Mouse (Mus musculus): Measurements from ENCODE around the gene Pdcd1lg2. TPM values are rescaled to one million over a fixed set of nuclear protein-coding genes. Genes with fewer than 3 reads are reported as not detected.

Gene Pdcd1lg2
- polyA plus RNA-seq, 1 experiment, result 4.7 TPM

- no peak for DNase-seq
- Histone ChIP-seq H3K4me1 (replicated peaks; ENCODE audit: control insufficient read depth, insufficient read depth, low read length) (peaks cover 14% of the 10 kb centered on the region), H3K4me3 (ENCODE audit: control insufficient read depth, insufficient read depth, low read length) (no peak overlapping the region), H3K27me3 (ENCODE audit: control insufficient read depth, insufficient read depth, low read length) (no peaks in the 10 kb centered on the region), H3K27ac (ENCODE audit: control insufficient read depth, insufficient read depth, low read length) (no peak overlapping the region), H3K36me3 (ENCODE audit: control insufficient read depth, insufficient read depth, low read length) (no peaks in the 10 kb centered on the region)
- TF ChIP-seq CTCF (IDR thresholded peaks at IDR 0.05; ENCODE audit: borderline replicate concordance, control insufficient read depth, extremely low read depth, insufficient read depth, low read length, poor library complexity) (no peak), POLR2A (IDR thresholded peaks at IDR 0.05; ENCODE audit: control insufficient read depth, extremely low read depth, insufficient read depth, low read length, poor library complexity) (no peak)
- 87% methylated on average over 18 of the region's 18 CpGs for WGBS
Observed at GRCm38 (mm10) chr19:29436793-29437479, 26.2 kb downstream of the Pdcd1lg2 start.

- H3K4me1 ChIP-seq (replicated peaks; ENCODE audit: control insufficient read depth, insufficient read depth, low read length), result peaks cover 14% of the 10 kb centered on the region
- H3K36me3 ChIP-seq (ENCODE audit: control insufficient read depth, insufficient read depth, low read length), result no peaks in the 10 kb centered on the region
- no peak overlapping the region for H3K4me3 ChIP-seq (ENCODE audit: control insufficient read depth, insufficient read depth, low read length)
- DNase-seq, result no peak
- H3K27ac ChIP-seq (ENCODE audit: control insufficient read depth, insufficient read depth, low read length), result no peak overlapping the region
- WGBS, result 88% methylated on average over 1 of the region's 1 CpGs
- H3K27me3 ChIP-seq (ENCODE audit: control insufficient read depth, insufficient read depth, low read length), result no peaks in the 10 kb centered on the region
- TF ChIP-seq POLR2A (IDR thresholded peaks at IDR 0.05; ENCODE audit: control insufficient read depth, extremely low read depth, insufficient read depth, low read length, poor library complexity) (no peak), CTCF (IDR thresholded peaks at IDR 0.05; ENCODE audit: borderline replicate concordance, control insufficient read depth, extremely low read depth, insufficient read depth, low read length, poor library complexity) (no peak)
Observed at GRCm38 (mm10) chr19:29437849-29438248, 27.1 kb downstream of the Pdcd1lg2 start.

GRCm38 (mm10) chr19:29439242-29439641, 28.5 kb downstream of the Pdcd1lg2 start:
- H3K36me3 ChIP-seq (ENCODE audit: control insufficient read depth, insufficient read depth, low read length), result no peaks in the 10 kb centered on the region
- WGBS, result 74% methylated on average over 3 of the region's 3 CpGs
- no peak for TF ChIP-seq POLR2A (IDR thresholded peaks at IDR 0.05; ENCODE audit: control insufficient read depth, extremely low read depth, insufficient read depth, low read length, poor library complexity)

GRCm38 (mm10) chr19:29442492-29442891, 31.8 kb downstream of the Pdcd1lg2 start:
- H3K27me3 ChIP-seq (ENCODE audit: control insufficient read depth, insufficient read depth, low read length), result no peaks in the 10 kb centered on the region
- no peak for DNase-seq
- 81% methylated on average over 2 of the region's 2 CpGs for WGBS
- no peak overlapping the region for H3K4me3 ChIP-seq (ENCODE audit: control insufficient read depth, insufficient read depth, low read length)
- no peaks in the 10 kb centered on the region for H3K36me3 ChIP-seq (ENCODE audit: control insufficient read depth, insufficient read depth, low read length)
- H3K4me1 ChIP-seq (replicated peaks; ENCODE audit: control insufficient read depth, insufficient read depth, low read length), result peaks cover 6% of the 10 kb centered on the region
- H3K27ac ChIP-seq (ENCODE audit: control insufficient read depth, insufficient read depth, low read length), result no peak overlapping the region
- TF ChIP-seq CTCF (IDR thresholded peaks at IDR 0.05; ENCODE audit: borderline replicate concordance, control insufficient read depth, extremely low read depth, insufficient read depth, low read length, poor library complexity), result no peak
- TF ChIP-seq POLR2A (IDR thresholded peaks at IDR 0.05; ENCODE audit: control insufficient read depth, extremely low read depth, insufficient read depth, low read length, poor library complexity), result no peak

More at GRCm38 (mm10) chr19:29439242-29439641, 28.5 kb downstream of the Pdcd1lg2 start:
- peaks cover 14% of the 10 kb centered on the region for H3K4me1 ChIP-seq (replicated peaks; ENCODE audit: control insufficient read depth, insufficient read depth, low read length)
- DNase-seq, result no peak
- no peaks in the 10 kb centered on the region for H3K27me3 ChIP-seq (ENCODE audit: control insufficient read depth, insufficient read depth, low read length)
- no peak overlapping the region for H3K27ac ChIP-seq (ENCODE audit: control insufficient read depth, insufficient read depth, low read length)
- H3K4me3 ChIP-seq (ENCODE audit: control insufficient read depth, insufficient read depth, low read length), result no peak overlapping the region

GRCm38 (mm10) chr19:29444364-29444763, 33.6 kb downstream of the Pdcd1lg2 start:
- no peak overlapping the region for H3K4me3 ChIP-seq (ENCODE audit: control insufficient read depth, insufficient read depth, low read length)
- H3K27me3 ChIP-seq (ENCODE audit: control insufficient read depth, insufficient read depth, low read length), result no peaks in the 10 kb centered on the region
- H3K27ac ChIP-seq (ENCODE audit: control insufficient read depth, insufficient read depth, low read length), result no peak overlapping the region
- WGBS, result 97% methylated on average over 3 of the region's 3 CpGs
- DNase-seq, result no peak
- no peaks in the 10 kb centered on the region; the same call in 1 of the 2 replicates for H3K4me1 ChIP-seq (replicated peaks; ENCODE audit: control insufficient read depth, insufficient read depth, low read length)
- TF ChIP-seq CTCF (IDR thresholded peaks at IDR 0.05; ENCODE audit: borderline replicate concordance, control insufficient read depth, extremely low read depth, insufficient read depth, low read length, poor library complexity), result no peak
- no peak for TF ChIP-seq POLR2A (IDR thresholded peaks at IDR 0.05; ENCODE audit: control insufficient read depth, extremely low read depth, insufficient read depth, low read length, poor library complexity)
- H3K36me3 ChIP-seq (ENCODE audit: control insufficient read depth, insufficient read depth, low read length), result no peaks in the 10 kb centered on the region

DNA sequence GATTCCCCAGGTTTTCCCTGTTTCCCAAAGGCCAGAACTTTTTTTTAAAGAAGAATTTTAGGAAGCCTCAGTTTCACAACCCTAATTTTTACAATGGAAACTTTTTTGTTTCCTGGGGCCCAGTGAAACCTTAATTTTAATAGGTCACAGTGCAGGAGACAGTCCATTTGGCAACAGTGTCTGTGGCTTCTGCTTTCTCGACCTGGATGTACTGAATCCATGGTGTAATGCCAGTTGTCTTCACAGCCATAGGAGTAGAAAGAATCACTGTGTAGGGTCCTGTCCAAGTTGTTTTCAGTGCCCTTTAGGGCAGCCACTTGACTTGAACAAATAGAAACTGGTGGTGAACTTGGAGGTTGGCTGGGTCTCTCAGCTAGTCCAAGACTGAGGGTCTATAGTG, 37.7 kb downstream of the Pdcd1lg2 start:
- peaks cover 6% of the 10 kb centered on the region for H3K4me1 ChIP-seq (replicated peaks; ENCODE audit: control insufficient read depth, insufficient read depth, low read length)
- no peaks in the 10 kb centered on the region for H3K36me3 ChIP-seq (ENCODE audit: control insufficient read depth, insufficient read depth, low read length)
- no peak overlapping the region for H3K27ac ChIP-seq (ENCODE audit: control insufficient read depth, insufficient read depth, low read length)
- no peak for DNase-seq
- no peaks in the 10 kb centered on the region for H3K27me3 ChIP-seq (ENCODE audit: control insufficient read depth, insufficient read depth, low read length)
- TF ChIP-seq POLR2A (IDR thresholded peaks at IDR 0.05; ENCODE audit: control insufficient read depth, extremely low read depth, insufficient read depth, low read length, poor library complexity) (no peak), CTCF (IDR thresholded peaks at IDR 0.05; ENCODE audit: borderline replicate concordance, control insufficient read depth, extremely low read depth, insufficient read depth, low read length, poor library complexity) (no peak)
- H3K4me3 ChIP-seq (ENCODE audit: control insufficient read depth, insufficient read depth, low read length), result no peak overlapping the region
- 77% methylated on average over 1 of the region's 1 CpGs for WGBS

- WGBS, result 98% methylated on average over 8 of the region's 8 CpGs
- no peak for TF ChIP-seq CTCF (IDR thresholded peaks at IDR 0.05; ENCODE audit: borderline replicate concordance, control insufficient read depth, extremely low read depth, insufficient read depth, low read length, poor library complexity)
- no peak for TF ChIP-seq POLR2A (IDR thresholded peaks at IDR 0.05; ENCODE audit: control insufficient read depth, extremely low read depth, insufficient read depth, low read length, poor library complexity)
- no peaks in the 10 kb centered on the region for H3K36me3 ChIP-seq (ENCODE audit: control insufficient read depth, insufficient read depth, low read length)
- no peak for DNase-seq
- peaks cover 15% of the 10 kb centered on the region for H3K4me1 ChIP-seq (replicated peaks; ENCODE audit: control insufficient read depth, insufficient read depth, low read length)
- H3K4me3 ChIP-seq (ENCODE audit: control insufficient read depth, insufficient read depth, low read length), result no peak overlapping the region
- H3K27me3 ChIP-seq (ENCODE audit: control insufficient read depth, insufficient read depth, low read length), result no peaks in the 10 kb centered on the region
- no peak overlapping the region for H3K27ac ChIP-seq (ENCODE audit: control insufficient read depth, insufficient read depth, low read length)
Observed at GRCm38 (mm10) chr19:29450376-29450775, 39.7 kb downstream of the Pdcd1lg2 start.

All from thymus, adult 2 months (tissue).